Mouse (Mus musculus): Measurements from ENCODE around the gene Gbp8.
"Not testable (repeated sequence)": the region's sequence is repeated elsewhere in the genome, so short reads cannot be mapped to it uniquely, and the experiment has no call there.

Gbp8 gene

DNA sequence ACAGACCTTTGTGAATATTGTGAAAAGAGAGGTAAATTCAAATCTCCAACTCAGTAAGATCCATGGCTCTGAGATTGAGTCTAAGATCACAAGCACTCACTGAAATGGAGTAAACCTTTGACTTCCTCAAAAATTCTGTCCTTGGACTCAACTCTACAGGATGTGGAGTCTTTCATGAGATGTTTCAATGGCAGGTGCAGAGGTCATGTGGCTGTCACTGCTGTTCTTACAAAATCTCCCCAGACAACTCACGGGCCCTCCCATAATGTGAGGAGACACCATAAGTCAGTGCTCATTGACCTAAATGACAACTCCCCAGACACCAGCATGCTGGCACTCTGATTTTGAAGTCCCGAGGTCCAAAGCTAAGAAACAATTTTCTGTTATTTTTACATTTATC lies 74.9 kb downstream of the Gbp8 start:
- in situ Hi-C loops (cut with MboI; ENCODE audit: low pct_unique_long_range_greater_than_20kb in 1 of 2, low sequenced_read_pairs in 2 of 2, unreplicated experiment in 1 of 2), result not testable (repeated sequence)

DNA sequence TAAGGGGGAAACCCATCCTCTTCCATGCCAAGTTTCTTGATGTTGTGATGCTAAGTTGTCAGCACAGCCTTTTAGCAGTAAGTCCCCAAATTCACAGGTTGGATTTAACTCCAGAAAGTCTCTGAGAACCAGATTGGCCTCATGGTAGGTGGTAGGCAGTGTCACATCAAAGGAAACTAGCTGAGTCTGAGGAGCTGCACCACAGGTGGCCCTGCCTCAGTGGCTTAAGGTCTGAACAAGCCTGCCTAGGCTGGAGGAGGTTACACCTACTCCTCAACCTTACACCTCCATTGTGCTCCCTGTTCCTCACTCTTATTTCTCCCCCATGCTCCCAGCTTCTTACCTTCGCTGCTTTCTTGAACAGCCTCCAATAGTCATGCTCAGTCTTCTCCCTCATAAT lies 76.0 kb downstream of the Gbp8 start:
- in situ Hi-C loops (cut with MboI; ENCODE audit: low pct_unique_long_range_greater_than_20kb in 1 of 2, low sequenced_read_pairs in 2 of 2, unreplicated experiment in 1 of 2), result no loop called here

DNA sequence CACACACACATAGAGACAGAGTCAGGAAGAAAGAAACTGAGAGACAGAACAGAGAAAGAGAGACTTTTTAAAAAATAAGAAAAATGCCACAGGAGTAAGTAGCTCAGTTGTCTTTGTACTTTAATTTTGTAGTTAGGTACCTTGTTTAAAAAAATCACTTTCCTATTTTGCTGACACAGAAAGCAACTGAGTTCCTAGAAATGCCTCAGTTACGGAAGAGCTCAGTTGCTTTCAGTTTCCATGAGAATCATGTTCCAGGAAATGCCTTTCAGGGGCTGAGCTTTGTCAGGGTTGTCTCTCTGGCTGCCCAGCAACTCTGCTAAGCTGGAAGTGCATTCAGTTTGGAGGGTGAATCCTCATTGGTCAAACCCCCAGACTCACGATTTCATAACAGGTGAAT lies 76.9 kb downstream of the Gbp8 start:
- in situ Hi-C loops (cut with MboI; ENCODE audit: low pct_unique_long_range_greater_than_20kb in 1 of 2, low sequenced_read_pairs in 2 of 2, unreplicated experiment in 1 of 2), result not testable (repeated sequence)

- in situ Hi-C loops (cut with MboI; ENCODE audit: low pct_unique_long_range_greater_than_20kb in 1 of 2, low sequenced_read_pairs in 2 of 2, unreplicated experiment in 1 of 2), result no loop called here
These were observed 79.1 kb downstream of the Gbp8 start for GRCm38 (mm10) chr5:105060224-105060623.

GRCm38 (mm10) chr5:105055279-105055678 lies 84.1 kb downstream of the Gbp8 start:
- in situ Hi-C loops (cut with MboI; ENCODE audit: low pct_unique_long_range_greater_than_20kb in 1 of 2, low sequenced_read_pairs in 2 of 2, unreplicated experiment in 1 of 2), result no loop called here

DNA sequence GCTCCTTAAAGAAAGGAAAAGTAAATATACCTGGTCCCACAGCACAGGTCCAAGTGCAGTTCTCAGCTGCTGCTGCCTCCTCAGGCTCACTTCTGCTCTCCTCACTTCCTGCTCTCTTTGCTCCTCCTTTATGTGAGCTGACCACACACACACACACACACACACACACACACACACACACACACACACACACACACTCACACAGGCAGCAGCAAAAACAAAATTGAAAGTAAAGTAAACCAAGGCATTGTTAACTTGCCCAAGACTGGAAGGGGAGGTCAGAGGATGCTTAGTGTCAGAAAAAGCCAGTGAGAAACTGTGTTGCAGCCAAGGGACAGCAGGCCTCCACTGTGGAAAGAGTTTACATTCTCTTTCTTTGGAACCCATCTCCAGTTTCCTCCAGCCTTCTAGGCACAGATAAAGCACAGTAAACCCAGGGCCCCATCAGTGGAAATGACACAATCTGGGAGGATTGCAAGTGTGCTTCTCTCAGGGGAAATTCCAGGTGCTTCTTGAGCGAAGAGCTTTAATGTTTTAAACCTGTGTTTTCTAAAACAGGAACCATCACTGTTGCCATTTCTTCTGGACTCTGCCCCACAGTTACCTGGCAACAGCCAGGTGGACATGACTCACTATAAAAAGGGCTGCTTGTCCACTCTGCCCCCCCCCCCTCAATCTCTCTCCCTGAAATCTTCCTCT lies 85.7 kb downstream of the Gbp8 start:
- in situ Hi-C loops (cut with MboI; ENCODE audit: low pct_unique_long_range_greater_than_20kb in 1 of 2, low sequenced_read_pairs in 2 of 2, unreplicated experiment in 1 of 2), result not testable (repeated sequence)

GRCm38 (mm10) chr5:105032362-105032761 lies 107.0 kb downstream of the Gbp8 start:
- in situ Hi-C loops (cut with MboI; ENCODE audit: low pct_unique_long_range_greater_than_20kb in 1 of 2, low sequenced_read_pairs in 2 of 2, unreplicated experiment in 1 of 2), result no loop called here

DNA sequence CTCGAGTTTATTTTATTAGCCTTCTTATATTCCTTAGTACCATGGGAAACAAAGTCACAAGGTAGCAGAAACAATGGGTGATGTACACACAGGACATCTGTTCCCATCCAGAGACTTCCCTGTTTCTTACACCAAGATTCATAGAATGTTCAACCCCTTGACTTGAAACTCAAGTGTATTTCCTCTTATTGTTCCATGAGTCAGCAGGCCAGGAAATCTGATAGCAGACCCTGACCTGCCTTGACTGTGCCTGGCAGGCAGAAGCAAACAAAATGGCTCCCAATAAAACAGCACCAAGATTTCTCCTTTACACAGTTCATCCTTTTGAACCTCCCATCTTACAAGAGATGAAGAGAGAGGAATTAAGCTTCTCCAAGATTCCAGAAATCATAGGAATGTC lies 126.8 kb downstream of the Gbp8 start:
- in situ Hi-C loops (cut with MboI; ENCODE audit: low pct_unique_long_range_greater_than_20kb in 1 of 2, low sequenced_read_pairs in 2 of 2, unreplicated experiment in 1 of 2), result no loop called here

GRCm38 (mm10) chr5:105011570-105011969 lies 127.8 kb downstream of the Gbp8 start:
- in situ Hi-C loops (cut with MboI; ENCODE audit: low pct_unique_long_range_greater_than_20kb in 1 of 2, low sequenced_read_pairs in 2 of 2, unreplicated experiment in 1 of 2), result no loop called here

- in situ Hi-C loops (cut with MboI; ENCODE audit: low pct_unique_long_range_greater_than_20kb in 1 of 2, low sequenced_read_pairs in 2 of 2, unreplicated experiment in 1 of 2), result no loop called here
These were observed 129.0 kb downstream of the Gbp8 start for GRCm38 (mm10) chr5:105010376-105010775.

- in situ Hi-C loops (cut with MboI; ENCODE audit: low pct_unique_long_range_greater_than_20kb in 1 of 2, low sequenced_read_pairs in 2 of 2, unreplicated experiment in 1 of 2), result no loop called here
These were observed 149.9 kb downstream of the Gbp8 start for GRCm38 (mm10) chr5:104989411-104989810.

GRCm38 (mm10) chr5:104988000-104988399 lies 151.3 kb downstream of the Gbp8 start:
- in situ Hi-C loops (cut with MboI; ENCODE audit: low pct_unique_long_range_greater_than_20kb in 1 of 2, low sequenced_read_pairs in 2 of 2, unreplicated experiment in 1 of 2), result no loop called here

DNA sequence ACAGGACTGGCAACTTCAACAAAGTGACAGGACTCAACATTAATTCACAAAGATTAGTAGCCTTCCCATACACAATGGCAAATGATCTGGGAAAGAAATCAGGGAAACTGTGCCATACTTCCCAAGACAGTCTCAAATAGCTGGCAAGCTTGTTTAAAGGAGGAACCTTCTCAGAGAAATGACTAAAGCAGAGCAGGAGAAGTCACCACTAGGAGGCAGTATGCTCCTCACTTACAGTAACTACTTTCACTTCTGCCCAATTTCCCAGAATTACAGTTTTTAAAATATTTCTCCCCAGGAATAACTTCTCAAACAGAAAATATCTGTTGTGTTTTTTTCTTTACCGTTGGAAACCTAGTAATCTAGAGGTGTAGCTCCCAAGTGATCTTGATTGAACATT lies 152.6 kb downstream of the Gbp8 start:
- in situ Hi-C loops (cut with MboI; ENCODE audit: low pct_unique_long_range_greater_than_20kb in 1 of 2, low sequenced_read_pairs in 2 of 2, unreplicated experiment in 1 of 2), result no loop called here

- in situ Hi-C loops (cut with MboI; ENCODE audit: low pct_unique_long_range_greater_than_20kb in 1 of 2, low sequenced_read_pairs in 2 of 2, unreplicated experiment in 1 of 2), result no loop called here
These were observed 156.8 kb downstream of the Gbp8 start, which contains the start of gene Abcg3 for GRCm38 (mm10) chr5:104982535-104982934. Gene Abcg3, minus strand, starts transcription at chr5:104982718.

DNA sequence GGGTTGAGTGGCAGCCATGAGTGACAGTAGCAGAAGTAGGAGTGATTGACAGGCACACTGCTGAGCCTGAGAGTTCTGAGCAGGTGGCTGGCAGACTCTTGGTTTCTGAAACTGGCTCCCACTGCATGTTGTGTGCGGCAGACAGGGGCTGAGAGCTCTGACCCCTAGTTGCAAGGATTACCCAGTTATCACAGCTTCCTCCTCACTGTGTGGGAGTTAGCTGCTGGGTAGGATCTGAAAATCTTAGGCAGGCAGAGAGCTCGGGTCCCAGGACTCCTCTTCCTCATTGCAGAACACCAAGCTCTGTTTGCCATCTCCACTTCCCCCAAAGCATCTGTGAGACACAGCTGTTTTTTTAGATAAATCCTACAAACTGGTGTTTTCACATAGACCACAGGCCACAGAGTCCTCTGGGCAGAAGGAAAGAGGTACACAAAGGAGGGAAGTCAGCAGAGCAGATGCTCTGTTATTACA lies 160.3 kb downstream of the Gbp8 start:
- in situ Hi-C loops (cut with MboI; ENCODE audit: low pct_unique_long_range_greater_than_20kb in 1 of 2, low sequenced_read_pairs in 2 of 2, unreplicated experiment in 1 of 2), result no loop called here

All from mouse embryonic stem cell (cell line).